Mouse (Mus musculus): ENCODE measurements around the gene Coq10a. TPM values are rescaled to one million over a fixed set of nuclear protein-coding genes. Genes with fewer than 3 reads are reported as not detected.
A peak's percentile ranks its signal among the peaks of the same experiment; 100 is the strongest.

Coq10a gene
- total and polyA plus RNA-seq, 3 experiments = 332 to 391 (median 356) TPM

DNA sequence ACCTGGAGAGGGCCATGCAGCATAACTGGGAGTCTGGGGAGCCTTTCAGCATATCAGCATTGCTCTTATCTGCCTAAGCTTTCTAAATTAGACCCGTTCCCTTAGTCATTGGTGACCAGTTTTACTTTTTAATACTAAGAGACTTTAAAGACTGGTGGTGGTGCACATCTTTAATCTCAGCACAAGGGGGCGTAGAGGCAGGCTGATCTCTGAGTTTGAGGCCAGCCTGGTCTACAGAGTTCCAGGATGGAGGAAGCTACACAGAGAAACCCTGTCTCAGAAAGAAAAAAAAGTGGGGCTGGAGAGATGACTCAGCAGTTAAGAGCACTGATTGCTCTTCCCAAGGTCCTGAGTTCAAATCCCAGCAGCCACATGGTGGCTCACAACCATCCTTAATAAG is 28.5 kb downstream of the Coq10a start:
- DNase-seq = no peak
- intact Hi-C loops (cut with DNase I) = no loop called here
- TF ChIP-seq EP300 (IDR thresholded peaks at IDR 0.05; ENCODE audit: insufficient read depth, low read depth, low read length) = no peak
- TF ChIP-seq CTCF (IDR thresholded peaks at IDR 0.05) = peak; percentile 45
- H3K4me3 ChIP-seq = no peak overlapping the region
- peaks cover 23% of the 10 kb centered on the region for H3K4me1 ChIP-seq (ENCODE audit: control insufficient read depth, insufficient read depth, low read length)
- 58% methylated on average over 2 of the region's 2 CpGs for WGBS
- H3K9ac ChIP-seq (ENCODE audit: low read depth, low read length) = no peak overlapping the region; the same call in 1 of the 2 replicates
- H3K27me3 ChIP-seq (ENCODE audit: control insufficient read depth, insufficient read depth, low read length) = no peaks in the 10 kb centered on the region
- peak overlapping the region; percentile 90; the same call in 1 of the 2 replicates for H3K27ac ChIP-seq
- H3K79me2 ChIP-seq (replicated peaks; ENCODE audit: control insufficient read depth, insufficient read depth, low read length) = peaks cover 8% of the 10 kb centered on the region
- H3K36me3 ChIP-seq (ENCODE audit: control insufficient read depth, insufficient read depth, low read length) = peaks cover 46% of the 10 kb centered on the region

DNA sequence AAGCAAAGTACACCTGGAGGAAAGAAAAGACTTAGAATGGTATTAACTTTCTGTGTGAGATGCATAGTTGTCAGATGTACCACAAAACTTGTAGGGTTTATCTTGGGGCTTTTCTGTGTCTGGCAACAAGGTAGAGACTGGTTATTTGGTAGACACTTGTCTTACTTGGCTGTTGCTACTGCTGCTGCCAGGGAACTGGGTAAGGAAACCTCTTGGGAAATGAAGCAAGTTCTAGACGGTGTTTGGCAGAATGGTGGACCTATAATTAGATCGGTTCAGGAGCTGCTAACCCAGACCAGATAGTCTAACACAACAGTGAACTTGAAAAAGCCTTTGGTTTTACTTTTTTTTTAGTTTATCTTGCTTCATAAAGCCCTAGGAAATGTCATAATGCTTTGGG is 29.8 kb downstream of the Coq10a start:
- H3K4me3 ChIP-seq = peak overlapping the region; percentile 71
- TF ChIP-seq POLR2A (IDR thresholded peaks at IDR 0.05; ENCODE audit: insufficient read depth, low read depth, low read length) (no peak), CTCF (IDR thresholded peaks at IDR 0.05) (no peak), EP300 (IDR thresholded peaks at IDR 0.05; ENCODE audit: insufficient read depth, low read depth, low read length) (no peak)
- peaks cover 8% of the 10 kb centered on the region for H3K79me2 ChIP-seq (replicated peaks; ENCODE audit: control insufficient read depth, insufficient read depth, low read length)
- 8% methylated on average over 2 of the region's 2 CpGs for WGBS
- H3K4me1 ChIP-seq (ENCODE audit: control insufficient read depth, insufficient read depth, low read length) = peaks cover 18% of the 10 kb centered on the region
- H3K27me3 ChIP-seq (ENCODE audit: control insufficient read depth, insufficient read depth, low read length) = no peaks in the 10 kb centered on the region
- peak in 1 of 2 experiments; percentile 34 for DNase-seq
- H3K9ac ChIP-seq (ENCODE audit: low read depth, low read length) = no peak overlapping the region; the same call in 1 of the 2 replicates
- peak overlapping the region; percentile 90 for H3K27ac ChIP-seq
- intact Hi-C loops (cut with DNase I) = loop anchor here (5.0 kb wide), 1 partner anchor 38 kb away; the partner anchor contains the start of gene Ankrd52
- H3K36me3 ChIP-seq (ENCODE audit: control insufficient read depth, insufficient read depth, low read length) = peaks cover 41% of the 10 kb centered on the region

- Histone ChIP-seq H3K36me3 (ENCODE audit: control insufficient read depth, insufficient read depth, low read length) (peaks cover 36% of the 10 kb centered on the region), H3K27ac (peak overlapping the region; percentile 90), H3K4me3 (peak overlapping the region; percentile 71), H3K79me2 (replicated peaks; ENCODE audit: control insufficient read depth, insufficient read depth, low read length) (peaks cover 8% of the 10 kb centered on the region), H3K27me3 (ENCODE audit: control insufficient read depth, insufficient read depth, low read length) (no peaks in the 10 kb centered on the region), H3K4me1 (ENCODE audit: control insufficient read depth, insufficient read depth, low read length) (peaks cover 15% of the 10 kb centered on the region), H3K9ac (ENCODE audit: low read depth, low read length) (peak overlapping the region; percentile 99)
- no peak for DNase-seq
- WGBS = 4% methylated on average over 5 of the region's 5 CpGs
- intact Hi-C loops (cut with DNase I) = loop anchor here (5.0 kb wide), 1 partner anchor 39 kb away; the partner anchor contains the start of gene Ankrd52
- TF ChIP-seq POLR2A (IDR thresholded peaks at IDR 0.05; ENCODE audit: insufficient read depth, low read depth, low read length) (no peak), CTCF (IDR thresholded peaks at IDR 0.05) (no peak), EP300 (IDR thresholded peaks at IDR 0.05; ENCODE audit: insufficient read depth, low read depth, low read length) (no peak)
Measured at GRCm38 (mm10) chr10:128338415-128338814, 30.4 kb downstream of the Coq10a start.

DNA sequence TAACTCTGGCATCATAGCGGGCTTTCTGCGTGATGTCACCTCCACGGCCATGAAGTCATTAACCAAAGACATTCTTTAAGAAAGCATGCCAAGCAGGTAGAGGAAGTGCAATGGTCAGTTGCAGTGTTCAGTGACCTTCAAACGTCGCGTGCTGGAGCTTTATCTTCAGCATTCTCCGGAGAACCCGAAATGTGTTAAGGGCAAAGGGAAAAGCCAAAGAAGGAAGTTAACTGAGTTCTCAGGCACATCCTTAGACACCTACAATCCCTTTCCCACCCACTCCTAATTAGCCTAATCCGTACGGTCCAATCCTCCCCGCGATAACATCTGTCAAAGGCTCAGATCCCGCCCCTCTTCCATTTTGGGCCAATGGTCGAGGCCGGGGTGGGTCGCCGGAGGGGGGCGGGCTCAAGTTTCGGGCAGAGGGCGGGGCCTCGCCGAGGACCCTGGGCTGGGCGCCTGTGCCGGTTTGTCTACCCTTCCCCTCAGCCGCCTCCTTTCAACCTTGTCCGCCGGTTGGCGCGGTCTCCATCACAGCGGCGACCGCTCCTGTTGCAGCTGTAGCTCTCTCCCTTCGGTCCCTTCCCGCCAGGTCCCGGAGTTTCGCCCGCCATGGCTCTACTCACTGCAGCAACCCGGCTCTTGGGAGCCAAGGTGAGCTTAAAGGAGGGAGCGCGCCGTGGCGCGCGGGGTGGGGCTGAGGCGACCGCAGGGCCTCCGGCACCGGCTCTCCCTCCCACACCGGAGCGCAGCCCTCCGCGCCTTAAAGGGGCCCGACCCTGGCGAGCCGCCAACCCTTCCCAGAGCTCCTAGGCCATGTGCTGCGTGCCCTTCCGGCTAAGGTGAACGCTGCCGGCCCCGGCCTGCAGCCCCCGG is 31.3 kb downstream of the Coq10a start, which contains the start of gene Cs:
TSS of gene Cs (plus strand) at position 429 of the 876 bp plus-strand sequence.
- intact Hi-C loops (cut with DNase I) = loop anchor here (2.0 to 5.0 kb wide), 3 partner anchors 15 to 71 kb away; partner anchors contain the start of genes Ankrd52 and Cnpy2
- Histone ChIP-seq H3K36me3 (ENCODE audit: control insufficient read depth, insufficient read depth, low read length) (peaks cover 31% of the 10 kb centered on the region), H3K27me3 (ENCODE audit: control insufficient read depth, insufficient read depth, low read length) (no peaks in the 10 kb centered on the region), H3K4me3 (peak within 1 kb of the TSS; percentile 71), H3K79me2 (replicated peaks; ENCODE audit: control insufficient read depth, insufficient read depth, low read length) (peaks cover 8% of the 10 kb centered on the region), H3K9ac (ENCODE audit: low read depth, low read length) (peak within 1 kb of the TSS; percentile 99), H3K4me1 (ENCODE audit: control insufficient read depth, insufficient read depth, low read length) (peaks cover 11% of the 10 kb centered on the region), H3K27ac (peak within 1 kb of the TSS; percentile 90)
- no peak for TF ChIP-seq CTCF (IDR thresholded peaks at IDR 0.05)
- peak; percentile 64; the same call in 1 of the 2 replicates for TF ChIP-seq EP300 (IDR thresholded peaks at IDR 0.05; ENCODE audit: insufficient read depth, low read depth, low read length)
- TF ChIP-seq POLR2A (IDR thresholded peaks at IDR 0.05; ENCODE audit: insufficient read depth, low read depth, low read length) = peak; percentile 71
- under 1% methylated on average over 61 of the region's 61 CpGs for WGBS
- DNase-seq = peak; percentile 96 to 97

GRCm38 (mm10) chr10:128336597-128336996 is 32.2 kb downstream of the Coq10a start:
- no peak for DNase-seq
- H3K4me3 ChIP-seq = no peak overlapping the region
- H3K9ac ChIP-seq (ENCODE audit: low read depth, low read length) = no peak overlapping the region
- peaks cover 10% of the 10 kb centered on the region for H3K4me1 ChIP-seq (ENCODE audit: control insufficient read depth, insufficient read depth, low read length)
- 57% methylated on average over 3 of the region's 3 CpGs for WGBS
- peaks cover 8% of the 10 kb centered on the region for H3K79me2 ChIP-seq (replicated peaks; ENCODE audit: control insufficient read depth, insufficient read depth, low read length)
- H3K27ac ChIP-seq = peak overlapping the region; percentile 90
- H3K27me3 ChIP-seq (ENCODE audit: control insufficient read depth, insufficient read depth, low read length) = no peaks in the 10 kb centered on the region
- intact Hi-C loops (cut with DNase I) = loop anchor here (2.0 to 5.0 kb wide), 3 partner anchors 14 to 72 kb away; partner anchors contain the start of genes Ankrd52 and Cnpy2
- TF ChIP-seq CTCF (IDR thresholded peaks at IDR 0.05) = no peak
- H3K36me3 ChIP-seq (ENCODE audit: control insufficient read depth, insufficient read depth, low read length) = peaks cover 27% of the 10 kb centered on the region

DNA sequence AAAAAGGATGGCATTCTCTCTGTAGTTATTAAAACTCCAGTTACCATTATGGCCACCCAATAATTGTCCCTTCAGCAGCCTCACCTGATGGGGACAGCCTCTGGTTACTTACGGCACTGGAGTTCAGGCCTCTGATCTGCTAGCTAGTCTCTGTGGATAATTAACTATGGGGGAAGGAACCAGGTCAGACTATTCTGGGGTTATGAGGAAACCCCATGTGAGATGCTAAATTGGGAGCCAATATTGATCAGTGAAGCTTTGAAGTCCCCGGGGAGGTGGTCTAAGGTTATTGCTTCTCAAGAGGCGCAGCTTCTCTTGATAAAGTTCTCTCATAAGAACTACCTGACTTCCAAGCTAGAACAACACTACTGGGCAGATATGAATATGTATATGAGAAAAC is 32.6 kb downstream of the Coq10a start:
- 89% methylated on average over 3 of the region's 3 CpGs for WGBS
- no peak overlapping the region for H3K9ac ChIP-seq (ENCODE audit: low read depth, low read length)

More for the DNA sequence above, 32.6 kb downstream of the Coq10a start:
- intact Hi-C loops (cut with DNase I) = loop anchor here (2.0 to 5.0 kb wide), 3 partner anchors 13 to 73 kb away; partner anchors contain the start of genes Ankrd52 and Cnpy2
- Histone ChIP-seq H3K4me1 (ENCODE audit: control insufficient read depth, insufficient read depth, low read length) (peaks cover 10% of the 10 kb centered on the region), H3K79me2 (replicated peaks; ENCODE audit: control insufficient read depth, insufficient read depth, low read length) (peaks cover 7% of the 10 kb centered on the region), H3K27ac (peak overlapping the region; percentile 90), H3K4me3 (no peak overlapping the region), H3K27me3 (ENCODE audit: control insufficient read depth, insufficient read depth, low read length) (no peaks in the 10 kb centered on the region), H3K36me3 (ENCODE audit: control insufficient read depth, insufficient read depth, low read length) (peaks cover 24% of the 10 kb centered on the region)
- TF ChIP-seq POLR2A (IDR thresholded peaks at IDR 0.05; ENCODE audit: insufficient read depth, low read depth, low read length) = no peak
- no peak for TF ChIP-seq EP300 (IDR thresholded peaks at IDR 0.05; ENCODE audit: insufficient read depth, low read depth, low read length)
- no peak for TF ChIP-seq CTCF (IDR thresholded peaks at IDR 0.05)
- no peak for DNase-seq

All from heart, adult 2 months (tissue).